Mouse (Mus musculus) liver, embryonic 16.5 days (tissue): Measurements from ENCODE around the gene Ifnar1. TPM values are rescaled to one million over a fixed set of nuclear protein-coding genes. Genes with fewer than 3 reads are reported as not detected.

Source experiments
- ATAC-seq: fragments of 200-750 bp; cut with Nextera tagmentation; 2 replicates; pipeline ENCODE4 v1.8.0; 2017; ENCODE audit warnings: low read depth, mild to moderate bottlenecking, moderate number of reproducible peaks, moderate library complexity
- H3K27ac ChIP-seq: fragments of 300-500 bp; sonication (generic); 2 replicates; pipeline ENCODE4 v1.5.1; 2014; ENCODE audit warnings: mild to moderate bottlenecking, low read length
- H3K27me3 ChIP-seq: fragments of 300-500 bp; sonication (generic); 2 replicates; pipeline ENCODE4 v1.6.1; 2014; ENCODE audit warnings: low read depth, low read length, mixed read lengths; ENCODE audit not compliant: control insufficient read depth, insufficient read depth
- H3K36me3 ChIP-seq: fragments of 300-500 bp; sonication (generic); 2 replicates; pipeline ENCODE4 v1.6.1; 2014; ENCODE audit warnings: mild to moderate bottlenecking; ENCODE audit not compliant: control insufficient read depth, insufficient read depth
- H3K4me1 ChIP-seq: fragments of 300-500 bp; sonication (generic); 2 replicates; pipeline ENCODE4 v1.6.1; 2014; ENCODE audit warnings: low read depth, low read length, mixed read lengths; ENCODE audit not compliant: control insufficient read depth
- H3K4me2 ChIP-seq: fragments of 300-500 bp; sonication (generic); 2 replicates; pipeline ENCODE4 v1.6.1; 2014; ENCODE audit warnings: low read depth, low read length, mixed read lengths
- H3K4me3 ChIP-seq: fragments of 300-500 bp; sonication (generic); 2 replicates; pipeline ENCODE4 v1.5.1; 2014; ENCODE audit warnings: low read depth, mild to moderate bottlenecking, low read length
- H3K9ac ChIP-seq: fragments of 300-500 bp; sonication (generic); 2 replicates; pipeline ENCODE4 v1.6.1; 2014; ENCODE audit warnings: low read depth, low read length
- H3K9me3 ChIP-seq: fragments of 300-500 bp; sonication (generic); replicated peaks from 2 replicates; pipeline ENCODE4 v1.6.1; 2016; ENCODE audit warnings: low read length; ENCODE audit not compliant: control insufficient read depth
- WGBS: fragments of 180-500 bp; shearing (Covaris S2); extraction: QIAGEN DNeasy Blood & Tissue Kit; methylation state at CpG from one replicate; pipeline ENCODE4 v1.1.7; 2014; ENCODE audit not compliant: insufficient replicate concordance; 5-methylcytosine and 5-hydroxymethylcytosine counted together
- polyA plus RNA-seq: library from polyadenylated mRNA; unstranded; fragments of >200 nt; fragmentation: Nextera tagmentation; extraction: Ambion mirVana; gene quantifications from 2 replicates; pipeline ENCODE4 v1.2.1, GENCODE M21; 2015

Gene Ifnar1
- polyA plus RNA-seq, 1 experiment from 2014 or later: 25.0 TPM

- Histone ChIP-seq H3K9me3 (peaks cover 3% of the 10 kb centered on the region; the same call in 1 of the 2 replicates), H3K4me3 (no peak overlapping the region), H3K9ac (peak overlapping the region; percentile 54), H3K27me3 (no peaks in the 10 kb centered on the region), H3K36me3 (no peaks in the 10 kb centered on the region), H3K27ac (peak overlapping the region; percentile 90), H3K4me1 (peaks cover 60% of the 10 kb centered on the region), H3K4me2 (peak overlapping the region; percentile 38)
- peak; percentile 13 for ATAC-seq
- 47% methylated on average over 8 of the region's 8 CpGs for WGBS
Observed at GRCm38 (mm10) chr16:91446778-91447511, 38.1 kb upstream of the Ifnar1 start.

- peak overlapping the region; percentile 38 for H3K4me2 ChIP-seq
Observed at GRCm38 (mm10) chr16:91447512-91447900, 37.5 kb upstream of the Ifnar1 start.

DNA sequence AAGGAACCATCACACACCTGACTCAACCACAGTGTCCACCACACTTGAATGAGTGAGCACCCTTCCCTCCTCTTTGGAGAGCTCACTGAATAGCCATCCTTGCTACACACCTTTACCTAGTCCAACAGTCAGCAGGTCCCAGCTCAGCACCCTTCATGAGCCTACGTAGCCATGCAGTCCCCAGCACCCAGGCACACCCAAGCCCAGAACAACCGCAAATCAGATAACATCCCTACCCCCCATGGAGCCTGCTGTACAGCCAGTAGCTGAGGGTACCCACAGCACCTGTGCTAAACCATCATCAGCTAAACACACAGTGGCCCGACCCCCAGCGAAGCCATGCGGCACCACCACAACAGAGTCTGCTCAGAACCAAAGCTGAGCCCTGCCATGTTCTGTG, 37.0 kb upstream of the Ifnar1 start:
- peak overlapping the region; percentile 54 for H3K9ac ChIP-seq
- peak overlapping the region; percentile 38 for H3K4me2 ChIP-seq
- no peak overlapping the region for H3K4me3 ChIP-seq
- 48% methylated on average over 5 of the region's 5 CpGs for WGBS
- peak overlapping the region; percentile 90 for H3K27ac ChIP-seq
- no peaks in the 10 kb centered on the region for H3K27me3 ChIP-seq
- peaks cover 55% of the 10 kb centered on the region for H3K4me1 ChIP-seq
- ATAC-seq: peak; percentile 77
- H3K36me3 ChIP-seq: no peaks in the 10 kb centered on the region
- H3K9me3 ChIP-seq: peaks cover 3% of the 10 kb centered on the region; the same call in 1 of the 2 replicates

More at GRCm38 (mm10) chr16:91447512-91447900, 37.5 kb upstream of the Ifnar1 start:
- Histone ChIP-seq H3K4me3 (no peak overlapping the region), H3K27ac (peak overlapping the region; percentile 90), H3K9ac (peak overlapping the region; percentile 54), H3K4me1 (peaks cover 60% of the 10 kb centered on the region), H3K9me3 (peaks cover 3% of the 10 kb centered on the region; the same call in 1 of the 2 replicates), H3K36me3 (no peaks in the 10 kb centered on the region), H3K27me3 (no peaks in the 10 kb centered on the region)
- 59% methylated on average over 6 of the region's 6 CpGs for WGBS
- ATAC-seq: peak; percentile 22; the same call in 1 of the 2 replicates

GRCm38 (mm10) chr16:91448895-91449294, 36.1 kb upstream of the Ifnar1 start:
- H3K27me3 ChIP-seq: no peaks in the 10 kb centered on the region
- H3K4me1 ChIP-seq: peaks cover 51% of the 10 kb centered on the region
- no peak overlapping the region for H3K4me2 ChIP-seq
- no peak overlapping the region for H3K4me3 ChIP-seq
- peak overlapping the region; percentile 90 for H3K27ac ChIP-seq
- H3K36me3 ChIP-seq: no peaks in the 10 kb centered on the region
- H3K9me3 ChIP-seq: peaks cover 2% of the 10 kb centered on the region; the same call in 1 of the 2 replicates
- peak overlapping the region; percentile 36 for H3K9ac ChIP-seq
- peak; percentile 57 for ATAC-seq
- WGBS: 40% methylated on average over 7 of the region's 7 CpGs

DNA sequence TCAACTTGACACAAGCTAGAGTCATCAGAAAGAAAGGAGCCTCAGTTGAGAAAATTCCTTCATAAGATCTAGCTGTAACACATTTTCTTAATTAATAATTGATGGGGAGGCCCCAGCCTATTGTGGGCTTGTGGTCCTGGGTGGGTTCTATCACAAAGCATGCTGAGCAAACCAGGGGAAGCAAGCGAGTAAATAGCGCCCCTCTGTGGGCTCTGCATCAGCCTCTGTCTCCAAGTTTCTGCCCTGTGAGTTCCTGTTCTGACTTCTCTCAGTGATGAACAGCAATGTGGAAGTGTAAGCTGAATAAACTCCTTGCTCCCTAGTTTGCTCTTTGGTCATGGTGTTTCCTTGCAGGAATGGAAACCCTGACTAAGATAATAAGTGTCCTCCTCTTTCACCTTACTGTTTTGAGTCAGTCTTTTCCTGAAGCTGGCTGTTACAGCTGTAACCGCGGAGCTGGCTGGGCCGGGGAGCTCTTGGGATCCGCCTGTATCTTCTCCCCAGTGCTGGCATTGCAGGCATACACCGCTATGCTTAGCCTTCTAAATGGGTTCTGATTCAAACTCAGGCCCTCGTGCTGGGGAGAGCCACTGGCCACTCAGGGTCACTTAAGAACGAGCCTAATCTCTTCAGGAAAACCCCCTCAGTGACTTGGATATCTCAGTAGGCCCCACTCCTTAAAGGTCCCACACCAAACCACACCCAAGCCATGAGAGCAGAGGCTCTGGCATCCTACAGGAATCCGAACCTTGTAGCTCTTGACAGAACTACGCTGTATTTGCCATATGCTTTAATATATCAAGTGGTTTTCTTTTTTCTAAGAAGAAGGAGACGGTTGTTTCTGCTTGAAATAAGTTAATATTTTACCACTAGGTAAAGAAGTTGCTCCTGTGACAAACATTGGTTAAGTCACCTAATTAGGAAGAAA, 34.6 kb upstream of the Ifnar1 start:
- no peak for ATAC-seq
- Histone ChIP-seq H3K27me3 (no peaks in the 10 kb centered on the region), H3K9ac (no peak overlapping the region), H3K4me2 (no peak overlapping the region), H3K27ac (peak overlapping the region; percentile 41), H3K36me3 (no peaks in the 10 kb centered on the region), H3K4me1 (peaks cover 51% of the 10 kb centered on the region), H3K9me3 (no peaks in the 10 kb centered on the region), H3K4me3 (no peak overlapping the region)
- WGBS: 76% methylated on average over 12 of the region's 12 CpGs

- Histone ChIP-seq H3K9me3 (no peaks in the 10 kb centered on the region), H3K9ac (peak overlapping the region; percentile 4; the same call in 1 of the 2 replicates), H3K4me1 (peaks cover 40% of the 10 kb centered on the region), H3K36me3 (no peaks in the 10 kb centered on the region), H3K4me2 (no peak overlapping the region), H3K4me3 (no peak overlapping the region), H3K27me3 (no peaks in the 10 kb centered on the region), H3K27ac (peak overlapping the region; percentile 51)
- ATAC-seq: no peak
- 27% methylated on average over 2 of the region's 2 CpGs for WGBS
Observed at GRCm38 (mm10) chr16:91451949-91452348, 33.1 kb upstream of the Ifnar1 start.

DNA sequence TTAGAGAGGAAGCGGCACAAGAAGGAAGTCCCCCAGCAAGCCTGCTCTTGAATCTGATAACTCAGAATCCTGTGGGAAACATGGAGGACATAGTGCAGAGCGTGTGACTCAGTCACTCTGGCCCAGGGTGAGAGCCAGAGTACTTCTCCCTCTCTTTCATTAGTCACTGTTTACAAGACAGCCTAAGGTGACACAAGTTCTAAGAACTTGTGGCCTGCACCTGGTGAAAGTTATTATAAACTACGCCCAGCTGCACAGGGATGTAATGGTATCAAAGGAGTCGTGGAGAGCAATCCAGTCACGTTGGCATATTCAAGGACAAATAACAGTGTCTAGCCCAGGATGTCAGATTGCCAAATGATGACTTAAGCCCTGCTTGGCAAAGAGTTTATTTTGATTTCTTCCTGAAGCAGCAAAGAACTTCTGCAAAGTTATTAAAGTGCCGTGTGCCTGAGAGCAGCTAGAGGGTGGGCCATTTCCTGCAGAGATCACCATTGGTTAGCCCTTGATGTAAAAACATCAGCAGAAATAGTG, 32.6 kb upstream of the Ifnar1 start:
- Histone ChIP-seq H3K27me3 (no peaks in the 10 kb centered on the region), H3K4me3 (no peak overlapping the region), H3K9me3 (no peaks in the 10 kb centered on the region), H3K4me1 (peaks cover 36% of the 10 kb centered on the region), H3K9ac (no peak overlapping the region), H3K4me2 (no peak overlapping the region), H3K27ac (peak overlapping the region; percentile 51), H3K36me3 (no peaks in the 10 kb centered on the region)
- 39% methylated on average over 6 of the region's 6 CpGs for WGBS
- ATAC-seq: no peak

DNA sequence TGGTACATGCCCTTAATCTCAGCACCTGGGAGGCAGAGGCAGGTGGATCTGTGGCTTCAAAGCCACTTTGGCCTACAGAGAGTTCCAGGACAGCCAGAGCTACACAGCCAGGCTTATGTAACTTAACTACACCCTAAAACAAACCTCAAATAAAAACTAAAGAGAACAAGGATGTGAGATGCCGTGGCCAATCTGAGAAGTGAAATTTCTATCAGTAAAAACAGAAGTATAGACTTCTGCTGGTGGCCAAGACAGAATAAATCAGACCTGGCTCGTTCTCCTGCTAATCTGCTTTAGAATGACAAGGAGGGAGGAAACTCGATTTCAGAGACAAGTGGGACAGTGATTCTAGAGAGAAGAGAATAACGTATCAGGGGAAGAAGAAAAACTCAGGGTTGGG, 29.2 kb upstream of the Ifnar1 start:
- H3K9ac ChIP-seq: no peak overlapping the region
- H3K9me3 ChIP-seq: no peaks in the 10 kb centered on the region
- no peak overlapping the region for H3K4me3 ChIP-seq
- 25% methylated on average over 4 of the region's 4 CpGs for WGBS
- no peak overlapping the region for H3K4me2 ChIP-seq
- no peaks in the 10 kb centered on the region for H3K36me3 ChIP-seq
- no peak overlapping the region; the same call in 1 of the 2 replicates for H3K27ac ChIP-seq
- no peak for ATAC-seq
- peaks cover 18% of the 10 kb centered on the region for H3K4me1 ChIP-seq
- no peaks in the 10 kb centered on the region for H3K27me3 ChIP-seq
